In the genomic region with DNA sequence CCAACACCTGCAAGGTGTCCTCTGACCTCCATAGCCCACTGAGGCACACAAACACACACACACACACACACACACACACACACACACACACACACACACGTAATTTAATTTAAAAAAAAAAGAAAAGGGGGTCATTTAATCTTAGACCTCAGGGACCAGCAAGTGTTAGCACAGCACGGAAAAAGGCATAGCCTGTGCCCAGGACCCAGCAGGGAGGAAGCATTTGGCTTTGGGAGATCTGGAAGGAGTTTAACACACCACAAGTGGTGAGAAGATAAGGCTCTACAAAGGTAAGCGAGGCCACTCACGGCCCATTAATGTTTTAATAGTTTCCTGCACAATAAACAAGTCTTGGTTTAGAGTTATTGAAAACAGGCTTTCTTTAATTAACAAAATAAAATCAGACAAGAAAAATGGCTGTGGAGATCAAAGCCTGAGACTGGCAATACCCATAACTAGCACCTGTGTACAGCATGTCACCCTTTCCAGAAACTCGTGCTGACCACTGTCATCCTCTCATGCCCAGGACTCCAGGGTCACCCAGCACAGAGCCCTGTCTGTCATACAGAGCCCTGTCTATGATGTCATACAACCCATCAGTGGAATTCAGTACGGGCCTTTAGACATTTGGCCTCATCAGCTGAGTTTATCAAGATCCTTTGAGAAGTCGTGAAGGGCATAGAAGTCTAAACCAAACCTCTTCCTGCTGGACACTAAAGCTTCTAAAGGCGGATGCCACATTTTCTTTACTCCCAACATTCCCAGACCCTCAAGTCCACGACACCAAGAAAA, we compare ENCODE assay signal across 9 mouse cellular contexts.
DNase-seq lines count a peak whose midpoint lies in the region; ATAC-seq and TF ChIP-seq lines count a peak whose summit lies in the region.
"Had no signal": no experiment of that assay in that cellular context is flagged by ENCODE, and none has a peak within 500 bp of the region (broad histone marks: within the 10 kb centered on the region; RNA-seq: fewer than 3 reads in every experiment).

No protein-coding gene starts in this region.

- peaks cover 23% of the 10 kb centered on the region for H3K4me1 ChIP-seq in hindbrain, embryonic 11.5 days (replicated peaks; ENCODE audit: control insufficient read depth, insufficient read depth, low read length)
- H3K4me1 ChIP-seq in hindbrain, embryonic 16.5 days (ENCODE audit: control insufficient read depth, insufficient read depth, low read depth, low read length) = peaks cover 36% of the 10 kb centered on the region
- H3K4me1 ChIP-seq in limb, embryonic 10.5 days = peaks cover 97% of the 10 kb centered on the region
- peaks cover 8% of the 10 kb centered on the region for H3K4me1 ChIP-seq in lung, postnatal 0 days (ENCODE audit: insufficient read depth, low read depth, low read length)

- WGBS in hindbrain, embryonic 11.5 days = 65% methylated on average over 9 of the region's 9 CpGs
- WGBS in hindbrain, embryonic 16.5 days = 67% methylated on average over 9 of the region's 9 CpGs
- 30% methylated on average over 9 of the region's 9 CpGs for WGBS in limb, embryonic 10.5 days
- WGBS in lung, postnatal 0 days = 53% methylated on average over 9 of the region's 9 CpGs

- DNase-seq in cerebellum, postnatal 25 days = peak; percentile 47 to 63
- DNase-seq in cerebellum, adult 11 months = no peak
- no peak for DNase-seq in hindbrain, embryonic 11.5 days (ENCODE audit: low spot score)
- DNase-seq in Muller cell, postnatal 12 days (ENCODE audit: inconsistent ontology term) = peak; percentile 41
- DNase-seq in limb, embryonic 10.5 days (ENCODE audit: low spot score) = peak; percentile 48
- no peak for DNase-seq in spleen, postnatal 4 days (ENCODE audit: low spot score in 2 of 2)
- no peak for DNase-seq in lung, postnatal 0 days (ENCODE audit: low spot score)

- H3K9me3 ChIP-seq in hindbrain, embryonic 11.5 days (ENCODE audit: control insufficient read depth, low read length) = no peaks in the 10 kb centered on the region
- H3K9me3 ChIP-seq in hindbrain, embryonic 16.5 days (ENCODE audit: control insufficient read depth, low read length) = no peaks in the 10 kb centered on the region
- no peaks in the 10 kb centered on the region for H3K9me3 ChIP-seq in limb, embryonic 10.5 days (replicated peaks)
- H3K9me3 ChIP-seq in lung, postnatal 0 days (ENCODE audit: low read length) = no peaks in the 10 kb centered on the region

- no peaks in the 10 kb centered on the region for H3K27me3 ChIP-seq in hindbrain, embryonic 11.5 days (ENCODE audit: control insufficient read depth, insufficient read depth, low read length)
- H3K27me3 ChIP-seq in hindbrain, embryonic 16.5 days (replicated peaks; ENCODE audit: control insufficient read depth, insufficient read depth, low read length) = no peaks in the 10 kb centered on the region
- peaks cover 2% of the 10 kb centered on the region; the same call in 1 of the 2 replicates for H3K27me3 ChIP-seq in limb, embryonic 10.5 days (ENCODE audit: low read depth, poor library complexity, severe bottlenecking)
- no peaks in the 10 kb centered on the region for H3K27me3 ChIP-seq in lung, postnatal 0 days (replicated peaks; ENCODE audit: insufficient read depth, low read length)

- no peak for ATAC-seq in hindbrain, embryonic 11.5 days (ENCODE audit: low FRiP score)
- ATAC-seq in hindbrain, embryonic 16.5 days = no peak
- no peak for ATAC-seq in lung, postnatal 0 days
- ATAC-seq: inflammation-experienced regulatory T-cells, adult 6 months had no signal

- no peak for TF ChIP-seq EP300 in lung, postnatal 0 days (IDR thresholded peaks at IDR 0.05)

- no peak overlapping the region for H3K4me3 ChIP-seq in hindbrain, embryonic 11.5 days (ENCODE audit: low read depth, low read length)
- H3K4me3 ChIP-seq in hindbrain, embryonic 16.5 days (ENCODE audit: low read length) = no peak overlapping the region
- H3K4me3 ChIP-seq in limb, embryonic 10.5 days = no peak overlapping the region; the same call in 1 of the 2 replicates
- H3K4me3 ChIP-seq in lung, postnatal 0 days (ENCODE audit: low read depth, low read length) = no peak overlapping the region

- TF ChIP-seq CTCF in lung, postnatal 0 days (IDR thresholded peaks at IDR 0.05) = no peak

- peak overlapping the region; percentile 27; the same call in 1 of the 2 replicates for H3K27ac ChIP-seq in hindbrain, embryonic 11.5 days (ENCODE audit: low read depth, low read length)
- H3K27ac ChIP-seq in hindbrain, embryonic 16.5 days (ENCODE audit: low read depth, low read length) = no peak overlapping the region
- H3K27ac ChIP-seq in limb, embryonic 10.5 days = peak overlapping the region; percentile 87
- H3K27ac ChIP-seq in lung, postnatal 0 days (ENCODE audit: low read length) = no peak overlapping the region

- H3K9ac ChIP-seq in hindbrain, embryonic 11.5 days (ENCODE audit: low read depth, low read length) = no peak overlapping the region
- no peak overlapping the region for H3K9ac ChIP-seq in hindbrain, embryonic 16.5 days (ENCODE audit: low read depth, low read length)
- H3K9ac ChIP-seq in lung, postnatal 0 days (replicated peaks; ENCODE audit: low read depth) = no peak overlapping the region

- H3K36me3 ChIP-seq in hindbrain, embryonic 11.5 days (ENCODE audit: control insufficient read depth, insufficient read depth, low read length) = no peaks in the 10 kb centered on the region
- no peaks in the 10 kb centered on the region for H3K36me3 ChIP-seq in hindbrain, embryonic 16.5 days (ENCODE audit: control insufficient read depth, insufficient read depth, low read length)
- H3K36me3 ChIP-seq in limb, embryonic 10.5 days = no peaks in the 10 kb centered on the region
- H3K36me3 ChIP-seq in lung, postnatal 0 days (ENCODE audit: insufficient read depth, low read length) = no peaks in the 10 kb centered on the region

- no peak overlapping the region for H3K4me2 ChIP-seq in hindbrain, embryonic 11.5 days (replicated peaks; ENCODE audit: low read depth, low read length)
- H3K4me2 ChIP-seq in hindbrain, embryonic 16.5 days (ENCODE audit: low read length) = no peak overlapping the region
- H3K4me2 ChIP-seq in lung, postnatal 0 days (replicated peaks; ENCODE audit: low read depth, low read length) = no peak overlapping the region

Comparison
In these comparisons a context has a peak if more than half of its experiments do, and no peak if none do; other contexts are left out.
1. DNase-seq: peak in cerebellum, postnatal 25 days (2 of 2), Muller cell, postnatal 12 days (single experiment) and limb, embryonic 10.5 days (single experiment); none in cerebellum, adult 11 months (single experiment), hindbrain, embryonic 11.5 days (single experiment), spleen, postnatal 4 days (0 of 2) and lung, postnatal 0 days (single experiment).
2. H3K27ac ChIP-seq: peak in hindbrain, embryonic 11.5 days (single experiment) and limb, embryonic 10.5 days (single experiment); none in hindbrain, embryonic 16.5 days (single experiment) and lung, postnatal 0 days (single experiment).